Mouse (Mus musculus) stomach, postnatal 0 days (tissue): ENCODE results near the gene Ccl9. TPM values are rescaled to one million over a fixed set of nuclear protein-coding genes. Genes with fewer than 3 reads are reported as not detected.
A peak's percentile ranks its signal among the peaks of the same experiment; 100 is the strongest.

ENCODE experiments used
- ATAC-seq: fragments of 200-750 bp; cut with Nextera tagmentation; 2 replicates; pipeline ENCODE4 v1.8.0; 2017; ENCODE audit not compliant: low FRiP score, low TSS enrichment
- DNase-seq: peaks from one replicate; pipeline ENCODE4 v3.0.0-alpha.2; 2016; ENCODE audit warnings: low spot score
- H3K27ac ChIP-seq: fragments of 300-500 bp; sonication (generic); replicated peaks from 2 replicates; pipeline ENCODE4 v1.5.1; 2014; ENCODE audit warnings: mild to moderate bottlenecking, control low read depth
- H3K27me3 ChIP-seq: fragments of 300-500 bp; sonication (generic); 2 replicates; pipeline ENCODE4 v1.6.1; 2014; ENCODE audit warnings: low read length; ENCODE audit not compliant: control insufficient read depth, insufficient read depth
- H3K36me3 ChIP-seq: fragments of 300-500 bp; sonication (generic); 2 replicates; pipeline ENCODE4 v1.6.1; 2014; ENCODE audit warnings: low read length, mixed read lengths; ENCODE audit not compliant: control insufficient read depth, insufficient read depth
- H3K4me1 ChIP-seq: fragments of 300-500 bp; sonication (generic); replicated peaks from 2 replicates; pipeline ENCODE4 v1.6.1; 2014; ENCODE audit warnings: antibody characterized with exemption; ENCODE audit not compliant: control insufficient read depth, insufficient read depth
- H3K4me2 ChIP-seq: fragments of 300-500 bp; sonication (generic); replicated peaks from 2 replicates; pipeline ENCODE4 v1.6.1; 2014; ENCODE audit warnings: low read depth, mild to moderate bottlenecking, control low read depth, moderate library complexity
- H3K4me3 ChIP-seq: fragments of 300-500 bp; sonication (generic); 2 replicates; pipeline ENCODE4 v1.5.1; 2014; ENCODE audit warnings: low read depth, low read length, control low read depth
- H3K9ac ChIP-seq: fragments of 300-500 bp; sonication (generic); 2 replicates; pipeline ENCODE4 v1.6.1; 2014; ENCODE audit warnings: mild to moderate bottlenecking, low read length, control low read depth, mixed read lengths
- H3K9me3 ChIP-seq: fragments of 300-500 bp; sonication (generic); 2 replicates; pipeline ENCODE4 v1.6.1; 2016; ENCODE audit warnings: low read length; ENCODE audit not compliant: control insufficient read depth
- CTCF ChIP-seq: IDR thresholded peaks from 2 replicates; pipeline ENCODE4 v1.5.1; 2016; ENCODE audit warnings: antibody characterized with exemption, low read depth, mild to moderate bottlenecking, moderate library complexity
- EP300 ChIP-seq: optimal IDR thresholded peaks from 2 replicates; pipeline ENCODE3; 2016; ENCODE audit warnings: antibody characterized with exemption
- WGBS: fragments of 180-500 bp; shearing (Covaris S2); extraction: QIAGEN DNeasy Blood & Tissue Kit; methylation state at CpG from one replicate; pipeline ENCODE4 v1.1.7; 2014; 5-methylcytosine and 5-hydroxymethylcytosine counted together
- polyA plus RNA-seq: library from polyadenylated mRNA; unstranded; fragments of >200 nt; fragmentation: Nextera tagmentation; extraction: Ambion mirVana; gene quantifications from 2 replicates; pipeline ENCODE4 v1.2.1, GENCODE M21; 2015

The Ccl9 gene
- polyA plus RNA-seq, 1 experiment from 2014 or later = 3.5 TPM

DNA sequence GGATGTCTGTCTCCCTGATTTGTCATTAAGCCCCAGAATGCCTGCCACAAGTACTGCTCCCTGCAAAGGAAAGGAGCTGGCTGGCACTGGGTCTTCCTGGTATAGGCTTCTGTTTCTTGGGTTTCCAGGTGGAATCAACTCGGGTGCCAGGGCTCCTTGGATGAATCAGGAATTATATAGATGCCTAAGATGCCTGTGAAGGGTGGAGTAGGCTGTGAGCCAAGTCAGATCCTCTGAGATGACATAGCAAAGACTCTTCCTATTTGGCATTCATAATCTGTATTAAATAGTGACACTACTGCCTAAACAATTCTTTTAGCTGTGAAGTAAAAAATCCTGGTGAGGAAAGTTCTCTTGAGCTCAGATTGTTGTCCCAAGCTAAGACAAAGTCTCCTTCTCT, 28.0 kb upstream of the Ccl9 start:
- TF ChIP-seq EP300 (no peak), CTCF (no peak)
- WGBS = 29% methylated on average over 1 of the region's 1 CpGs
- H3K27me3 ChIP-seq = no peaks in the 10 kb centered on the region
- H3K4me2 ChIP-seq = no peak overlapping the region
- H3K9ac ChIP-seq = no peak overlapping the region
- H3K27ac ChIP-seq = no peak overlapping the region
- H3K4me1 ChIP-seq = no peaks in the 10 kb centered on the region
- H3K4me3 ChIP-seq = no peak overlapping the region
- no peaks in the 10 kb centered on the region for H3K36me3 ChIP-seq
- DNase-seq (no peak), ATAC-seq (no peak)
- no peaks in the 10 kb centered on the region for H3K9me3 ChIP-seq

DNA sequence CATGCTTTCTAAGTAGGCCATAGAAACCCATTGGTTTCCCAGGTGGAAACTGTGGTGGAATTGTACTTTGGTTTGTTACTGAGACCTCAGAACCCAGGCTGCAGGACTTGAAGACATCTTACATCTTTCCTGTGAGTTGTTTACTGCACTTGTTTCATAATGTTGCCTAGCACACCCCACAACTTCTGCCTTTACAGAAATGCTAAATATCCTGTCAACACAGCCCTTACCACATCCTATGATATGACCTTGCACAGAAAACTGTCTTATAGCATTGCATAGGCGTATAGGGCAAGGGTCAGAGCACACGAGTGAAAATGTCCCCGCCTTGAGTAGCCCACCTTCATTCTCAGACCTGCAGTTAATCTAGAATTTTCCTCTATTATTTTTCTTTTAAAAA, 27.1 kb upstream of the Ccl9 start:
- no peak for TF ChIP-seq CTCF
- no peak for TF ChIP-seq EP300
- no peak overlapping the region for H3K4me2 ChIP-seq
- no peaks in the 10 kb centered on the region for H3K27me3 ChIP-seq
- H3K27ac ChIP-seq = no peak overlapping the region
- H3K36me3 ChIP-seq = no peaks in the 10 kb centered on the region
- no peak overlapping the region for H3K4me3 ChIP-seq
- ATAC-seq = no peak
- 81% methylated on average over 3 of the region's 3 CpGs for WGBS
- no peak overlapping the region for H3K9ac ChIP-seq
- H3K9me3 ChIP-seq = no peaks in the 10 kb centered on the region
- DNase-seq = no peak
- H3K4me1 ChIP-seq = no peaks in the 10 kb centered on the region

DNA sequence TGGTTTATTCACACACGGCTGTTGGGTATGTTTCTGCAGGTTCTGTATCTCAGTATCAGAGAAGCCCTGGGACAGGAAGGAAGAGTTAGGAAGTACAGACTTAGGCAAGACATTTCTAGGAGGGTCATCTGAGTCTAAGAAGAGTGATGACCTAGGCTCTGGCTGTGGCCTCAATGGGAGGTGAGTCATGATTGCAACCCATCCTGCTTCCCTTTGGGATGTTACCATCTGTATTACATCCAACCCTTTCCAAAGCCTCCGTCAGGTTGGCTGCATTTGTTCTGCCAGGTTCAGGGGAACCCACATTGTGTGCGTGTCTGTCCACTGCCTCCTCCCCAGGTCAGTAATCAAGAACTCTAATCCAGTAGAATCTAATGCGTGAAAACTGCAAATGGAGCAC, 26.3 kb upstream of the Ccl9 start:
- H3K4me2 ChIP-seq = no peak overlapping the region
- no peak overlapping the region for H3K9ac ChIP-seq
- H3K9me3 ChIP-seq = no peaks in the 10 kb centered on the region
- H3K27ac ChIP-seq = 0 out of 2 replicates have a peak overlapping the region, but pooled peaks have one; percentile 18
- H3K27me3 ChIP-seq = no peaks in the 10 kb centered on the region
- H3K4me3 ChIP-seq = no peak overlapping the region
- no peaks in the 10 kb centered on the region for H3K4me1 ChIP-seq
- no peak for DNase-seq
- 86% methylated on average over 4 of the region's 4 CpGs for WGBS
- ATAC-seq = no peak
- H3K36me3 ChIP-seq = no peaks in the 10 kb centered on the region
- no peak for TF ChIP-seq CTCF
- no peak for TF ChIP-seq EP300

DNA sequence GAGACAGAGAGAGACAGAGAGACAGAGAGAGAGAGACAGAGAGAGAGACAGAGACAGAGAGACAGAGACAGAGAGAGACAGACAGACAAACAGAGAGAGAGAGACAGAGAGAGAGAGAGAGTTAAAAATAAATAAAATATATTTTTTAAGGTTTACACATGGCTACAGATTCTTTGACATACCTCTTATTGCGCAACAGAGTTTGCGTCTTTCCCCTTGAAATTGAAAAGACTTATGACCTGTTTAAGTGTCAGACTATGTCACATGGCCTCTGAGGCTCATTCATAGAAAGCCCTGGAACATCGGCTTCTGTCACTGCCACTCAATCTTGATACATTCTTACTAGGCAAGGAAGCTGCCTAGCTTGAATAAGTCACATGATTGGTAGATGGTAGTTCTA, 25.0 kb upstream of the Ccl9 start:
- ATAC-seq = no peak
- no peak overlapping the region for H3K27ac ChIP-seq

DNA sequence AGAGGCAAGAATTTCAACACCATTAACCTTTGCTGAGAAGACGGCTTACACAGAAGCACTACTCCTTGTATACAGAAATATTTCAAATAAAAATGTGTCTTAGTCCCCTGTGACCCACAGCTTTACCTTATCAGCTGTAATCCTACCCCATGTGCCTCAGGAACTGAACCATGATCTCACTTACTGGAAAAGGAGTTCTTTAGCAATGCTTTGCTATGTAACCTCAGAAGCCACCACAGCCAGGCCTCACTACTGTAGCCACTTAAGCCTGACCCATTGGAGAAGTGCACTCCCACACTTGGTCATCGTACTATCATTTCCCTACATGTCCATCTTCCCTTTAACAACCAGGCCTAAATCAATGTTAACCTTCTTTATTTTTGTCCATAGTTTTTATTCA, 22.1 kb upstream of the Ccl9 start:
- Histone ChIP-seq H3K27me3 (no peaks in the 10 kb centered on the region), H3K9ac (no peak overlapping the region), H3K4me1 (no peaks in the 10 kb centered on the region), H3K9me3 (no peaks in the 10 kb centered on the region), H3K27ac (no peak overlapping the region), H3K4me3 (no peak overlapping the region), H3K4me2 (no peak overlapping the region), H3K36me3 (no peaks in the 10 kb centered on the region)
- ATAC-seq = no peak
- TF ChIP-seq CTCF (no peak), EP300 (no peak)
- DNase-seq = no peak
- 72% methylated on average over 2 of the region's 2 CpGs for WGBS

More for the DNA sequence above, 25.0 kb upstream of the Ccl9 start:
- no peaks in the 10 kb centered on the region for H3K4me1 ChIP-seq
- TF ChIP-seq EP300 = no peak
- TF ChIP-seq CTCF = no peak
- H3K36me3 ChIP-seq = no peaks in the 10 kb centered on the region
- DNase-seq = no peak
- WGBS = 84% methylated on average over 3 of the region's 3 CpGs
- no peak overlapping the region for H3K9ac ChIP-seq
- no peaks in the 10 kb centered on the region for H3K27me3 ChIP-seq
- H3K9me3 ChIP-seq = no peaks in the 10 kb centered on the region
- H3K4me2 ChIP-seq = no peak overlapping the region
- H3K4me3 ChIP-seq = no peak overlapping the region

DNA sequence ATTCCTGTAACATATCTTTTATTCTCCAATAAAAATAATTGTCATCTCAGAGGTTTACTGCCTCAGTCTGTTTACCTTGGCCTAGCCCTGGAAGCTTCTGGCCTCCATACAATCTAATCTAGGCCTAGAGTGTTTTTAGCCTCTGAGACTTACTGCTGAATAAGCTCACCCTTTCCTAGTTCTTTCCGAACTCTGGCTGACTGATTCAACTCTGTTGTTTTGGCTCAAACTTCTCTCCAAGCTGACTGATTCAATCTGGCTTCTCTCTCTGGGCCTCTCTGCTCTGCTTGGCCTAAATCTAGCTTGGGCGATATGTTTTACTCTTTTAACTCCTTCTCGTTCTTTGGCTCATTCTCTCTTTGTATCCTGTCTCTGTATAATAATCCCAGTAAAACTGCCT, 20.6 kb upstream of the Ccl9 start:
- DNase-seq (no peak), ATAC-seq (no peak)
- TF ChIP-seq EP300 (no peak), CTCF (no peak)
- Histone ChIP-seq H3K4me2 (no peak overlapping the region), H3K9ac (no peak overlapping the region), H3K27ac (no peak overlapping the region), H3K4me3 (no peak overlapping the region), H3K27me3 (no peaks in the 10 kb centered on the region), H3K36me3 (no peaks in the 10 kb centered on the region), H3K9me3 (no peaks in the 10 kb centered on the region), H3K4me1 (no peaks in the 10 kb centered on the region)
- WGBS = 62% methylated on average over 3 of the region's 3 CpGs
